Mouse (Mus musculus) naive thymus-derived CD4-positive, alpha-beta T cell, adult 2 months (primary cell): ENCODE data around the gene Snx3.

Source experiments
- DNase-seq: peaks from one replicate; pipeline ENCODE4 v3.0.0-alpha.2; 2011; ENCODE audit warnings: low read depth

Gene Snx3

GRCm38 (mm10) chr10:42510141-42510540 lies 8.3 kb downstream of the Snx3 start:
- DNase-seq = peak; percentile 38

GRCm38 (mm10) chr10:42511184-42512135 lies 9.6 kb downstream of the Snx3 start:
- DNase-seq = no peak

GRCm38 (mm10) chr10:42514125-42514524 lies 12.3 kb downstream of the Snx3 start:
- no peak for DNase-seq

GRCm38 (mm10) chr10:42518363-42518762 lies 16.5 kb downstream of the Snx3 start:
- no peak for DNase-seq

- DNase-seq = no peak
Observed at GRCm38 (mm10) chr10:42521315-42521981, 19.6 kb downstream of the Snx3 start.

GRCm38 (mm10) chr10:42522912-42523311 lies 21.1 kb downstream of the Snx3 start:
- no peak for DNase-seq

- no peak for DNase-seq
Observed at GRCm38 (mm10) chr10:42523556-42524162, 21.8 kb downstream of the Snx3 start.

GRCm38 (mm10) chr10:42525682-42526081 lies 23.9 kb downstream of the Snx3 start:
- DNase-seq = no peak

- DNase-seq = no peak
Observed at GRCm38 (mm10) chr10:42533836-42534453, 32.1 kb downstream of the Snx3 start.

GRCm38 (mm10) chr10:42537571-42538316 lies 35.9 kb downstream of the Snx3 start:
- no peak for DNase-seq

- DNase-seq = no peak
Observed at GRCm38 (mm10) chr10:42545707-42546503, 44.1 kb downstream of the Snx3 start.

- no peak for DNase-seq
Observed at GRCm38 (mm10) chr10:42546507-42546906, 44.7 kb downstream of the Snx3 start.

- no peak for DNase-seq
Observed at GRCm38 (mm10) chr10:42559581-42560200, 57.9 kb downstream of the Snx3 start.

- no peak for DNase-seq
Observed at GRCm38 (mm10) chr10:42562272-42562671, 60.4 kb downstream of the Snx3 start.

GRCm38 (mm10) chr10:42572567-42572966 lies 70.7 kb downstream of the Snx3 start:
- no peak for DNase-seq

GRCm38 (mm10) chr10:42572971-42573370 lies 71.1 kb downstream of the Snx3 start:
- no peak for DNase-seq

- no peak for DNase-seq
Observed at GRCm38 (mm10) chr10:42574639-42575038, 72.8 kb downstream of the Snx3 start.

GRCm38 (mm10) chr10:42577525-42578280 lies 75.9 kb downstream of the Snx3 start:
- DNase-seq = no peak

- no peak for DNase-seq
Observed at GRCm38 (mm10) chr10:42578281-42578675, 76.4 kb downstream of the Snx3 start.
